Mouse (Mus musculus) CH12.LX (cell line): ENCODE measurements around the gene Atg10. TPM values are rescaled to one million over a fixed set of nuclear protein-coding genes. Genes with fewer than 3 reads are reported as not detected.

Experiments
- DNase-seq: peaks from one replicate; pipeline ENCODE4 v3.0.0-alpha.2; 2013; ENCODE audit errors: extremely low read depth
- H3K27ac ChIP-seq: 2 replicates; pipeline ENCODE4 v1.5.1; 2012; ENCODE audit warnings: low read depth, mild to moderate bottlenecking, control low read depth, moderate library complexity; ENCODE audit not compliant: insufficient read depth
- H3K27me3 ChIP-seq: replicated peaks from 2 replicates; pipeline ENCODE3; 2012; ENCODE audit warnings: inconsistent platforms
- H3K36me3 ChIP-seq, 2 experiments: replicated peaks in 1 of 2; 2 replicates each; pipeline versions ENCODE3 to v1.6.1; 2012; ENCODE audit warnings: inconsistent platforms in 1 of 2, low read length in 1 of 2, mild to moderate bottlenecking in 1 of 2, mixed read lengths in 1 of 2, moderate library complexity in 1 of 2; ENCODE audit not compliant: control insufficient read depth in 1 of 2, insufficient read depth in 1 of 2
- H3K4me1 ChIP-seq, 2 experiments: 2 replicates each; pipeline ENCODE4 v1.6.1; 2012; ENCODE audit warnings: inconsistent platforms in 1 of 2, moderate library complexity in 1 of 2; ENCODE audit not compliant: insufficient read depth in 2 of 2, control insufficient read depth in 1 of 2
- H3K4me2 ChIP-seq: 2 replicates; pipeline ENCODE4 v1.6.1; 2012; ENCODE audit warnings: low read depth, mild to moderate bottlenecking, control low read depth; ENCODE audit not compliant: poor library complexity, insufficient read depth, severe bottlenecking
- H3K4me3 ChIP-seq, 3 experiments: fragments of 150-350 bp in 1 of 3; sonication (generic) in 1 of 3; replicated peaks in 1 of 3; 2 replicates each; pipeline versions ENCODE3 to v1.5.1; 2011 to 2012; ENCODE audit warnings: low read depth in 2 of 3, low read length in 2 of 3, mild to moderate bottlenecking in 2 of 3, moderate library complexity in 2 of 3, control low read depth in 1 of 3, improper control_type of control experiment in 1 of 3, inconsistent platforms in 1 of 3, mixed read lengths in 1 of 3; ENCODE audit not compliant: poor library complexity in 1 of 3
- H3K79me2 ChIP-seq: replicated peaks from 2 replicates; pipeline ENCODE4 v1.6.1; 2012; ENCODE audit warnings: mild to moderate bottlenecking, moderate library complexity; ENCODE audit not compliant: control insufficient read depth, poor library complexity, insufficient read depth, severe bottlenecking; ENCODE audit errors: extremely low read depth
- H3K9ac ChIP-seq: 2 replicates; pipeline ENCODE4 v1.6.1; 2012; ENCODE audit warnings: low read depth, mild to moderate bottlenecking, control low read depth, moderate library complexity; ENCODE audit not compliant: insufficient read depth
- H3K9me3 ChIP-seq: replicated peaks from 2 replicates; pipeline ENCODE3; 2012; ENCODE audit warnings: low read length, inconsistent platforms, mixed read lengths
- CHD1 ChIP-seq: IDR thresholded peaks from 2 replicates; pipeline ENCODE4 v1.6.1; 2012; ENCODE audit warnings: low read depth, low read length, improper control_type of control experiment, inconsistent platforms
- CHD2 ChIP-seq: IDR thresholded peaks from 2 replicates; pipeline ENCODE4 v1.6.1; 2011; ENCODE audit warnings: low read length, improper control_type of control experiment
- E2F4 ChIP-seq: IDR thresholded peaks from 2 replicates; pipeline ENCODE4 v1.6.1; 2011; ENCODE audit warnings: low read depth, low read length, improper control_type of control experiment; ENCODE audit not compliant: insufficient replicate concordance
- ELF1 ChIP-seq: IDR thresholded peaks from 2 replicates; pipeline ENCODE4 v1.6.1; 2014; ENCODE audit warnings: low read depth, mild to moderate bottlenecking, inconsistent platforms, low read length, improper control_type of control experiment
- ETS1 ChIP-seq: conservative IDR thresholded peaks from 2 replicates; pipeline ENCODE4 v1.6.1; 2012; ENCODE audit warnings: low read depth, mild to moderate bottlenecking, inconsistent platforms, low read length, improper control_type of control experiment, moderate library complexity
- GABPA ChIP-seq: IDR thresholded peaks from 2 replicates; pipeline ENCODE4 v1.6.1; 2012; ENCODE audit warnings: low read depth, low read length, improper control_type of control experiment, inconsistent platforms; ENCODE audit not compliant: insufficient replicate concordance
- IRF4 ChIP-seq: IDR thresholded peaks from 2 replicates; pipeline ENCODE4 v1.6.1; 2014; ENCODE audit warnings: low read depth, mild to moderate bottlenecking, inconsistent platforms, low read length, improper control_type of control experiment
- JUND ChIP-seq: conservative IDR thresholded peaks from 2 replicates; pipeline ENCODE4 v1.6.1; 2011; ENCODE audit warnings: low read depth, low read length, improper control_type of control experiment
- MAFK ChIP-seq: IDR thresholded peaks from 2 replicates; pipeline ENCODE4 v1.6.1; 2011; ENCODE audit warnings: low read length, improper control_type of control experiment; ENCODE audit not compliant: insufficient replicate concordance
- MEF2A ChIP-seq: IDR thresholded peaks from 2 replicates; pipeline ENCODE4 v1.6.1; 2014; ENCODE audit warnings: low read depth, mild to moderate bottlenecking, inconsistent platforms, low read length, improper control_type of control experiment, borderline replicate concordance
- MYC ChIP-seq: IDR thresholded peaks from 2 replicates; pipeline ENCODE4 v1.6.1; 2011; ENCODE audit warnings: low read depth, mild to moderate bottlenecking, improper control_type of control experiment, low read length
- NRF1 ChIP-seq: IDR thresholded peaks from 2 replicates; pipeline ENCODE4 v1.6.1; 2014; ENCODE audit warnings: low read depth, mild to moderate bottlenecking, inconsistent platforms, low read length, improper control_type of control experiment, moderate library complexity
- PAX5 ChIP-seq: IDR thresholded peaks from 2 replicates; pipeline ENCODE4 v1.6.1; 2012; ENCODE audit warnings: low read length, inconsistent platforms, mixed read lengths
- POLR2A ChIP-seq: IDR thresholded peaks from 2 replicates; pipeline ENCODE4 v1.6.1; 2011; ENCODE audit warnings: low read depth, mild to moderate bottlenecking, improper control_type of control experiment, low read length
- POLR2AphosphoS2 ChIP-seq: IDR thresholded peaks from 2 replicates; pipeline ENCODE4 v1.6.1; 2011; ENCODE audit warnings: low read depth, low read length, improper control_type of control experiment
- RAD21 ChIP-seq: IDR thresholded peaks from 2 replicates; pipeline ENCODE4 v1.6.1; 2011; ENCODE audit warnings: low read depth, mild to moderate bottlenecking, low read length, improper control_type of control experiment, moderate library complexity
- RCOR1 ChIP-seq: conservative IDR thresholded peaks from 2 replicates; pipeline ENCODE4 v1.6.1; 2012; ENCODE audit warnings: low read depth, mild to moderate bottlenecking, inconsistent platforms, low read length, improper control_type of control experiment
- TBP ChIP-seq: conservative IDR thresholded peaks from 2 replicates; pipeline ENCODE4 v1.6.1; 2011; ENCODE audit warnings: low read depth, low read length, improper control_type of control experiment
- TCF12 ChIP-seq: IDR thresholded peaks from 2 replicates; pipeline ENCODE4 v1.6.1; 2014; ENCODE audit warnings: low read depth, mild to moderate bottlenecking, inconsistent platforms, low read length, improper control_type of control experiment
- UBTF ChIP-seq: IDR thresholded peaks from 2 replicates; pipeline ENCODE4 v1.6.1; 2012; ENCODE audit warnings: low read depth, mild to moderate bottlenecking, inconsistent platforms, low read length, improper control_type of control experiment, moderate library complexity
- USF1 ChIP-seq: IDR thresholded peaks from 2 replicates; pipeline ENCODE4 v1.6.1; 2014; ENCODE audit warnings: low read depth, mild to moderate bottlenecking, inconsistent platforms, low read length, improper control_type of control experiment
- ZNF384 ChIP-seq: IDR thresholded peaks from 2 replicates; pipeline ENCODE4 v1.6.1; 2012; ENCODE audit warnings: low read depth, low read length, improper control_type of control experiment, inconsistent platforms
- dilution Hi-C: fragments of 300-500 bp; cut with MboI; formaldehyde crosslinking; loops from 2 replicates; pipeline ENCODE4 v1.14.3; 2020; ENCODE audit warnings: low sequenced_read_pairs; ENCODE audit not compliant: extremely low pct_unique_long_range_greater_than_20kb, extremely low pct_ligation_motif_present
- in situ Hi-C: fragments of 300-500 bp; cut with MboI; formaldehyde crosslinking; loops from 3 replicates; pipeline ENCODE4 v1.14.3; 2019; ENCODE audit warnings: low sequenced_read_pairs, low pct_ligation_motif_present, low pct_unique_long_range_greater_than_20kb, mixed read lengths
- polyA plus RNA-seq: library from polyadenylated mRNA; unstranded; fragments of >175 nt; gene quantifications from 2 replicates; pipeline ENCODE4 v1.2.1, GENCODE M21; 2012; ENCODE audit warnings: low read depth; ENCODE audit not compliant: insufficient read length
- total RNA-seq, 2 experiments: library from RNA; depleted of rRNA; stranded (reverse); fragments of 300-350 nt in 1 of 2; fragments of >200 nt in 1 of 2; gene quantifications; 2 replicates each; pipeline ENCODE4 v1.2.3; 2012 to 2014

Atg10 gene
- total and polyA plus RNA-seq, 3 experiments: 3.4 to 7.2 (median 4.2) TPM

- Histone ChIP-seq H3K27me3 (no peaks in the 10 kb centered on the region), H3K4me3 (no peak overlapping the region), H3K4me1 (no peaks in the 10 kb centered on the region), H3K9ac (no peak overlapping the region), H3K4me2 (no peak overlapping the region), H3K27ac (no peak overlapping the region), H3K36me3 (no peaks in the 10 kb centered on the region), H3K9me3 (no peaks in the 10 kb centered on the region), H3K79me2 (no peaks in the 10 kb centered on the region)
- no peak for TF ChIP-seq ZNF384
- no peak for TF ChIP-seq ETS1
- TF ChIP-seq CHD2: no peak
- no peak for TF ChIP-seq GABPA
- TF ChIP-seq POLR2AphosphoS2: no peak
- TF ChIP-seq USF1: no peak
- TF ChIP-seq POLR2A: no peak
- no peak for TF ChIP-seq JUND
- TF ChIP-seq UBTF: no peak
- no peak for TF ChIP-seq RAD21
- no peak for TF ChIP-seq ELF1
- TF ChIP-seq CHD1: no peak
- no peak for TF ChIP-seq NRF1
- no peak for TF ChIP-seq TBP
- no peak for TF ChIP-seq PAX5
- no peak for TF ChIP-seq MEF2A
- no peak for TF ChIP-seq RCOR1
- no peak for TF ChIP-seq IRF4
- dilution Hi-C loops (no loop called here), in situ Hi-C loops (no loop called here)
- no peak for DNase-seq
These were observed 228.6 kb downstream of the Atg10 start for GRCm38 (mm10) chr13:90995034-90995629.

GRCm38 (mm10) chr13:90993602-90994001, 230.2 kb downstream of the Atg10 start:
- no peak overlapping the region for H3K9ac ChIP-seq
- H3K4me2 ChIP-seq: no peak overlapping the region
- no peaks in the 10 kb centered on the region for H3K79me2 ChIP-seq
- in situ Hi-C loops (no loop called here), dilution Hi-C loops (no loop called here)
- no peak overlapping the region for H3K27ac ChIP-seq
- no peak overlapping the region for H3K4me3 ChIP-seq
- no peaks in the 10 kb centered on the region for H3K9me3 ChIP-seq
- DNase-seq: no peak
- H3K4me1 ChIP-seq: no peaks in the 10 kb centered on the region
- no peaks in the 10 kb centered on the region for H3K27me3 ChIP-seq
- H3K36me3 ChIP-seq: no peaks in the 10 kb centered on the region
- TF ChIP-seq TCF12 (no peak), POLR2AphosphoS2 (no peak), RAD21 (no peak), MAFK (no peak), CHD2 (no peak), MYC (no peak), E2F4 (no peak), USF1 (no peak)
